Comparison of ENCODE assay signal across 7 mouse cellular contexts in genomic region chr1:178369272-178369651, GRCm38 (mm10). TPM values are rescaled to one million over a fixed set of nuclear protein-coding genes. Genes with fewer than 3 reads are reported as not detected.
DNase-seq lines count a peak whose midpoint lies in the region; ATAC-seq and TF ChIP-seq lines count a peak whose summit lies in the region.

No protein-coding gene starts in this region.

- H3K79me2 ChIP-seq in macrophage (ENCODE audit: inconsistent target) = no peaks in the 10 kb centered on the region

- in situ Hi-C loops in ES-E14 (cut with MboI; ENCODE audit: low sequenced_read_pairs in 2 of 2, unreplicated experiment in 2 of 2) = no loop called here

- 3% methylated on average over 11 of the region's 11 CpGs for WGBS in heart, postnatal 0 days
- under 1% methylated on average over 11 of the region's 11 CpGs for WGBS in large intestine, adult 2 months
- WGBS in macrophage (ENCODE audit: missing documents) = 2% methylated on average over 11 of the region's 11 CpGs

- H3K4me3 ChIP-seq in ES-E14 (ENCODE audit: insufficient read depth in 1 of 2, low read depth in 1 of 2, low read length in 2 of 2, poor library complexity in 1 of 2, severe bottlenecking in 1 of 2) (peak overlapping the region; percentile 63), macrophage (ENCODE audit: inconsistent target) (peak overlapping the region; percentile 53)
- peak overlapping the region; percentile 69 for H3K4me3 ChIP-seq in erythroblast, embryonic 14.5 days (replicated peaks)
- peak overlapping the region; percentile 52 for H3K4me3 ChIP-seq in heart, postnatal 0 days (ENCODE audit: low read depth, low read length)

- H3K9me3 ChIP-seq in ES-E14 (ENCODE audit: control insufficient read depth, insufficient read depth, low read depth, low read length) = no peaks in the 10 kb centered on the region
- no peaks in the 10 kb centered on the region for H3K9me3 ChIP-seq in erythroblast, embryonic 14.5 days (ENCODE audit: control insufficient read depth, low read length)
- no peaks in the 10 kb centered on the region for H3K9me3 ChIP-seq in heart, postnatal 0 days (replicated peaks; ENCODE audit: control insufficient read depth, low read length)

- no peak for DNase-seq in ES-E14 (ENCODE audit: low read depth, low spot score)
- peak; percentile 47 for DNase-seq in adrenal gland, adult 8-10 months
- peak; percentile 65 for DNase-seq in heart, postnatal 0 days (ENCODE audit: low spot score)
- peak; percentile 45 for DNase-seq in large intestine, adult 2 months (ENCODE audit: low read depth, low spot score)
- peak; percentile 22 for DNase-seq in right cerebral cortex, postnatal 4 days

- ATAC-seq in heart, postnatal 0 days (ENCODE audit: insufficient read depth, low read depth) = peak; percentile 68

- TF ChIP-seq CTCF in heart, postnatal 0 days (IDR thresholded peaks at IDR 0.05; ENCODE audit: low read depth) = no peak

- no peaks in the 10 kb centered on the region for H3K27me3 ChIP-seq in erythroblast, embryonic 14.5 days (ENCODE audit: control insufficient read depth)
- H3K27me3 ChIP-seq in heart, postnatal 0 days (ENCODE audit: control insufficient read depth, insufficient read depth, low read length) = no peaks in the 10 kb centered on the region

- TF ChIP-seq EP300 in heart, postnatal 0 days (IDR thresholded peaks at IDR 0.05; ENCODE audit: low read depth) = 0 out of 2 replicates have a peak, but pooled peaks have one; percentile 2

- H3K36me3 ChIP-seq in ES-E14 (ENCODE audit: control insufficient read depth, insufficient read depth, low read length, poor library complexity, severe bottlenecking) = no peaks in the 10 kb centered on the region
- H3K36me3 ChIP-seq in erythroblast, embryonic 14.5 days (ENCODE audit: control insufficient read depth) = no peaks in the 10 kb centered on the region
- H3K36me3 ChIP-seq in heart, postnatal 0 days (replicated peaks; ENCODE audit: control insufficient read depth, insufficient read depth, low read length) = no peaks in the 10 kb centered on the region
- H3K36me3 ChIP-seq in macrophage (ENCODE audit: inconsistent target) = no peaks in the 10 kb centered on the region

- peak overlapping the region; percentile 62 for H3K9ac ChIP-seq in ES-E14 (ENCODE audit: insufficient read depth, low read depth, low read length, poor library complexity, severe bottlenecking)
- H3K9ac ChIP-seq in heart, postnatal 0 days (replicated peaks; ENCODE audit: low read depth, low read length) = peak overlapping the region; percentile 44

- H3K4me2 ChIP-seq in heart, postnatal 0 days (ENCODE audit: low read depth, low read length) = peak overlapping the region; percentile 69

- no peak overlapping the region for H3K27ac ChIP-seq in ES-E14 (ENCODE audit: insufficient read depth, low read depth, low read length, poor library complexity, severe bottlenecking)
- peak overlapping the region; percentile 94 for H3K27ac ChIP-seq in heart, postnatal 0 days (ENCODE audit: low read depth)
- H3K27ac ChIP-seq in macrophage = peak overlapping the region; percentile 83

- H3K4me1 ChIP-seq in ES-E14 (ENCODE audit: control insufficient read depth in 2 of 2, insufficient read depth in 2 of 2, low read length in 2 of 2, poor library complexity in 1 of 2) = peaks cover 5 to 11% of the 10 kb centered on the region in 2 experiments; a peak in 3 of 4 replicates
- peaks cover 32% of the 10 kb centered on the region for H3K4me1 ChIP-seq in erythroblast, embryonic 14.5 days (ENCODE audit: control insufficient read depth)
- H3K4me1 ChIP-seq in heart, postnatal 0 days (ENCODE audit: control insufficient read depth, insufficient read depth) = peaks cover 9% of the 10 kb centered on the region; the same call in 1 of the 2 replicates

TF ChIP-seq in ES-E14, 5 proteins besides CTCF, POLR2A, EP300 and RAD21:
- TF ChIP-seq HCFC1 (IDR thresholded peaks at IDR 0.05; ENCODE audit: borderline replicate concordance, insufficient read depth, low read length) (no peak), ZC3H11A (IDR thresholded peaks at IDR 0.05; ENCODE audit: borderline replicate concordance, low read depth, low read length) (no peak), MAFK (IDR thresholded peaks at IDR 0.05; ENCODE audit: insufficient read depth, low read depth, low read length) (no peak), CHD2 (IDR thresholded peaks at IDR 0.05; ENCODE audit: low read depth, low read length) (no peak), ZNF384 (IDR thresholded peaks at IDR 0.05; ENCODE audit: low read depth, low read length) (no peak)
TF ChIP-seq in ES-E14: peak in this region for 0.

RNA-seq across cellular contexts. Expression of gene Hnrnpu, which starts 31.7 kb away (rescaled TPM):
- 459 and 494 TPM in 2 replicates for total RNA-seq in ES-E14 (2012; rRNA removed)
- total RNA-seq in adrenal gland, adult 8-10 months (2022) = 100 to 1,000 TPM; 325 to 418 (median 399) TPM
- 26.2 and 32.3 TPM in 2 replicates for polyA plus RNA-seq in erythroblast, embryonic 14.5 days (2012)
- total RNA-seq in heart, postnatal 0 days (2014; rRNA removed; ENCODE audit: low replicate concordance) = 62.2 and 85.6 TPM in 2 replicates
- 107 and 109 TPM in 2 replicates for polyA plus RNA-seq in heart, postnatal 0 days (2015; fragmentation: Nextera tagmentation; extraction: Ambion mirVana)
- 34.2 and 43.2 TPM in 2 replicates for polyA plus RNA-seq in large intestine, adult 2 months (2012; rRNA removed)
- 1,000 to 10,000 TPM in 7 of 26 experiments, 100 to 1,000 TPM in 19; 385 to 1,117 (median 874) TPM for total RNA-seq in macrophage (2018; cell fraction: chromatin; rRNA removed)
- 100 to 1,000 TPM; 206 to 314 (median 259) TPM for total RNA-seq in macrophage (2018; cell fraction: cytosol; rRNA removed)
- 100 to 1,000 TPM; 322 to 777 (median 453) TPM for total RNA-seq in macrophage (2018; cell fraction: nucleus; rRNA removed)
- 232 to 437 TPM (median 252 TPM) in 3 replicates for polyA plus RNA-seq in macrophage (2018)

RNA-seq across cellular contexts. Expression of gene Efcab2, which starts 36.6 kb away (rescaled TPM):
- 1.8 and 2.1 TPM in 2 replicates for total RNA-seq in ES-E14 (2012; rRNA removed)
- total RNA-seq in adrenal gland, adult 8-10 months (2022) = 1 to 10 TPM; 3.4 to 5.2 (median 4.1) TPM
- polyA plus RNA-seq in erythroblast, embryonic 14.5 days (2012) = 0.02 and 0.06 TPM in 2 replicates
- total RNA-seq in heart, postnatal 0 days (2014; rRNA removed; ENCODE audit: low replicate concordance) = 3.4 and 5.8 TPM in 2 replicates
- 28.5 and 33.1 TPM in 2 replicates for polyA plus RNA-seq in heart, postnatal 0 days (2015; fragmentation: Nextera tagmentation; extraction: Ambion mirVana)
- polyA plus RNA-seq in large intestine, adult 2 months (2012; rRNA removed) = 0.19 and 0.25 TPM in 2 replicates
- 1 to 10 TPM in 22 of 26 experiments, under 1 TPM in 4; 0.34 to 6.8 (median 3.0) TPM for total RNA-seq in macrophage (2018; cell fraction: chromatin; rRNA removed)
- total RNA-seq in macrophage (2018; cell fraction: cytosol; rRNA removed) = 1 to 10 TPM; 1.1 to 2.3 (median 1.7) TPM
- 1 to 10 TPM in 22 of 26 experiments, under 1 TPM in 4; 0.63 to 6.0 (median 2.1) TPM for total RNA-seq in macrophage (2018; cell fraction: nucleus; rRNA removed)
- polyA plus RNA-seq in macrophage (2018) = 1.7 to 3.6 TPM (median 2.0 TPM) in 3 replicates

RNA-seq across cellular contexts. Expression of gene Cox20, which starts 50.3 kb away (rescaled TPM):
- total RNA-seq in ES-E14 (2012; rRNA removed) = 14.4 and 18.2 TPM in 2 replicates
- 100 to 1,000 TPM in 1 of 4 experiments, 10 to 100 TPM in 3; 58.5 to 120 (median 76.1) TPM for total RNA-seq in adrenal gland, adult 8-10 months (2022)
- 4.2 TPM in 2 replicates for polyA plus RNA-seq in erythroblast, embryonic 14.5 days (2012)
- total RNA-seq in heart, postnatal 0 days (2014; rRNA removed; ENCODE audit: low replicate concordance) = 160 and 268 TPM in 2 replicates
- 519 and 555 TPM in 2 replicates for polyA plus RNA-seq in heart, postnatal 0 days (2015; fragmentation: Nextera tagmentation; extraction: Ambion mirVana)
- 23.3 and 25.1 TPM in 2 replicates for polyA plus RNA-seq in large intestine, adult 2 months (2012; rRNA removed)
- 10 to 100 TPM; 16.8 to 61.0 (median 32.9) TPM for total RNA-seq in macrophage (2018; cell fraction: chromatin; rRNA removed)
- 10 to 100 TPM; 34.3 to 81.9 (median 59.2) TPM for total RNA-seq in macrophage (2018; cell fraction: cytosol; rRNA removed)
- total RNA-seq in macrophage (2018; cell fraction: nucleus; rRNA removed) = 10 to 100 TPM; 16.1 to 88.2 (median 31.3) TPM
- 51.8 to 122 TPM (median 57.3 TPM) in 3 replicates for polyA plus RNA-seq in macrophage (2018)
